Comparison of ENCODE assay signal across 25 mouse cellular contexts in genomic region chr6:91100621-91101020, GRCm38 (mm10). TPM values are rescaled to one million over a fixed set of nuclear protein-coding genes. Genes with fewer than 3 reads are reported as not detected.
DNase-seq lines count a peak whose midpoint lies in the region; ATAC-seq and TF ChIP-seq lines count a peak whose summit lies in the region.
"Had no signal": no experiment of that assay in that cellular context is flagged by ENCODE, and none has a peak within 500 bp of the region (broad histone marks: within the 10 kb centered on the region; RNA-seq: fewer than 3 reads in every experiment).

No protein-coding gene starts in this region.

- intact Hi-C loops in left cerebral cortex, postnatal 14 days (cut with DNase I) = no loop called here

- H3K4me3 ChIP-seq in lung, embryonic 14.5 days (ENCODE audit: low read depth, low read length) = no peak overlapping the region
- no peak overlapping the region for H3K4me3 ChIP-seq in lung, adult 2 months (replicated peaks; ENCODE audit: extremely low read depth, low read depth, low read length)
- no peak overlapping the region for H3K4me3 ChIP-seq in CH12.LX (replicated peaks in 1 of 3; ENCODE audit: low read depth in 2 of 3, low read length in 2 of 3, poor library complexity in 1 of 3)
- H3K4me3 ChIP-seq in hindbrain, embryonic 10.5 days = no peak overlapping the region
- H3K4me3 ChIP-seq: embryonic facial prominence, embryonic 15.5 days; erythroblast, embryonic 14.5 days; forebrain, embryonic 10.5 days; gastrocnemius, adult 2 months; heart, adult 2 months; heart, embryonic 15.5 days; hindbrain, embryonic 15.5 days had no signal

- peak; percentile 16 for DNase-seq in lung, embryonic 14.5 days
- no peak for DNase-seq in lung, adult 2 months
- DNase-seq in 416B (ENCODE audit: low read depth) (peak; percentile 32), CH12.LX (ENCODE audit: extremely low read depth) (no peak)
- DNase-seq in hindbrain, embryonic 10.5 days (ENCODE audit: low spot score) = no peak
- no peak for DNase-seq in left cerebral cortex, postnatal 14 days (ENCODE audit: low spot score in 2 of 2)
- DNase-seq in thymus, postnatal 0 days (ENCODE audit: low spot score) = no peak
- DNase-seq: adrenal gland, postnatal 10 days; cerebellum, adult 11 months; cerebellum, adult 8-10 months; cerebellum, postnatal 14 days; embryo, embryonic 11 days; gastrocnemius, adult 2 months; gastrocnemius, postnatal 25 days; heart, adult 2 months; heart, postnatal 14 days had no signal

- no peak for TF ChIP-seq RAD21 in CH12.LX (IDR thresholded peaks at IDR 0.05; ENCODE audit: low read depth, low read length)

- no peak for TF ChIP-seq POLR2A in lung, adult 2 months (IDR thresholded peaks at IDR 0.05; ENCODE audit: borderline replicate concordance, extremely low read depth, low read depth, low read length)
- TF ChIP-seq POLR2A in CH12.LX (IDR thresholded peaks at IDR 0.05; ENCODE audit: low read depth, low read length) = no peak

- TF ChIP-seq CTCF in lung, embryonic 14.5 days (IDR thresholded peaks at IDR 0.05; ENCODE audit: low read depth) = no peak
- no peak for TF ChIP-seq CTCF in lung, adult 2 months (IDR thresholded peaks at IDR 0.05; ENCODE audit: insufficient read depth, low read length)
- no peak for TF ChIP-seq CTCF in CH12.LX (conservative IDR thresholded peaks at IDR 0.05 in 1 of 2, IDR thresholded peaks at IDR 0.05 in 1 of 2; ENCODE audit: low read depth in 2 of 2, low read length in 2 of 2)

- dilution Hi-C loops in CH12.LX (cut with MboI; ENCODE audit: extremely low pct_ligation_motif_present, extremely low pct_unique_long_range_greater_than_20kb, low sequenced_read_pairs) = no loop called here

- peaks cover 10% of the 10 kb centered on the region for H3K79me2 ChIP-seq in CH12.LX (replicated peaks; ENCODE audit: control insufficient read depth, extremely low read depth, insufficient read depth, poor library complexity, severe bottlenecking)

- no peaks in the 10 kb centered on the region for H3K9me3 ChIP-seq in lung, embryonic 14.5 days (ENCODE audit: low read depth, low read length)
- no peaks in the 10 kb centered on the region for H3K9me3 ChIP-seq in CH12.LX (replicated peaks; ENCODE audit: low read length)
- no peaks in the 10 kb centered on the region for H3K9me3 ChIP-seq in hindbrain, embryonic 10.5 days
- H3K9me3 ChIP-seq: embryonic facial prominence, embryonic 15.5 days; forebrain, embryonic 10.5 days; heart, embryonic 15.5 days; hindbrain, embryonic 15.5 days had no signal

- H3K36me3 ChIP-seq in lung, embryonic 14.5 days (ENCODE audit: insufficient read depth) = peaks cover 8% of the 10 kb centered on the region; the same call in 1 of the 2 replicates
- peaks cover 32 to 77% of the 10 kb centered on the region in 2 experiments for H3K36me3 ChIP-seq in CH12.LX (replicated peaks in 1 of 2; ENCODE audit: control insufficient read depth in 1 of 2, insufficient read depth in 1 of 2, low read length in 1 of 2)
- peaks cover 39% of the 10 kb centered on the region for H3K36me3 ChIP-seq in hindbrain, embryonic 10.5 days
- H3K36me3 ChIP-seq: embryonic facial prominence, embryonic 15.5 days had no signal

- H3K27ac ChIP-seq in lung, embryonic 14.5 days (ENCODE audit: low read depth) = no peak overlapping the region
- no peak overlapping the region; the same call in 1 of the 2 replicates for H3K27ac ChIP-seq in CH12.LX (ENCODE audit: insufficient read depth, low read depth)
- no peak overlapping the region for H3K27ac ChIP-seq in hindbrain, embryonic 10.5 days
- H3K27ac ChIP-seq: embryonic facial prominence, embryonic 15.5 days; forebrain, embryonic 10.5 days; gastrocnemius, adult 2 months; heart, adult 2 months; heart, embryonic 15.5 days; hindbrain, embryonic 15.5 days had no signal

- H3K9ac ChIP-seq in lung, embryonic 14.5 days = no peak overlapping the region
- no peak overlapping the region for H3K9ac ChIP-seq in CH12.LX (ENCODE audit: insufficient read depth, low read depth)
- H3K9ac ChIP-seq: embryonic facial prominence, embryonic 15.5 days; heart, embryonic 15.5 days; hindbrain, embryonic 15.5 days had no signal

- H3K27me3 ChIP-seq in lung, embryonic 14.5 days (ENCODE audit: insufficient read depth, low read length) = no peaks in the 10 kb centered on the region
- H3K27me3 ChIP-seq in CH12.LX (replicated peaks) = no peaks in the 10 kb centered on the region
- H3K27me3 ChIP-seq in hindbrain, embryonic 10.5 days (ENCODE audit: insufficient read depth, poor library complexity, severe bottlenecking) = no peaks in the 10 kb centered on the region
- H3K27me3 ChIP-seq: embryonic facial prominence, embryonic 15.5 days; heart, embryonic 15.5 days; hindbrain, embryonic 15.5 days had no signal

- WGBS in lung, embryonic 14.5 days = 69% methylated on average over 5 of the region's 5 CpGs
- 48% methylated on average over 5 of the region's 5 CpGs for WGBS in lung, adult 2 months
- WGBS in hindbrain, embryonic 10.5 days = 91% methylated on average over 5 of the region's 5 CpGs

- no peak for TF ChIP-seq EP300 in CH12.LX (IDR thresholded peaks at IDR 0.05; ENCODE audit: low read length)

- H3K4me1 ChIP-seq in lung, embryonic 14.5 days (ENCODE audit: insufficient read depth) = peaks cover 4% of the 10 kb centered on the region; the same call in 1 of the 2 replicates
- H3K4me1 ChIP-seq in lung, adult 2 months (ENCODE audit: control insufficient read depth, insufficient read depth, low read length) = 0 out of 2 replicates have a peak, but pooled peaks cover 3% of the 10 kb centered on the region
- peaks cover 27 to 54% of the 10 kb centered on the region in 2 experiments for H3K4me1 ChIP-seq in CH12.LX (ENCODE audit: control insufficient read depth in 1 of 2, insufficient read depth in 2 of 2)
- H3K4me1 ChIP-seq in hindbrain, embryonic 10.5 days (replicated peaks) = peaks cover 9% of the 10 kb centered on the region; the same call in 1 of the 2 replicates
- H3K4me1 ChIP-seq: hindbrain, embryonic 15.5 days had no signal

- H3K4me2 ChIP-seq in lung, embryonic 14.5 days = no peak overlapping the region
- no peak overlapping the region for H3K4me2 ChIP-seq in CH12.LX (ENCODE audit: insufficient read depth, low read depth, poor library complexity, severe bottlenecking)
- H3K4me2 ChIP-seq: embryonic facial prominence, embryonic 15.5 days; heart, embryonic 11.5 days; heart, embryonic 15.5 days; hindbrain, embryonic 15.5 days had no signal

- no peak for ATAC-seq in lung, embryonic 14.5 days (ENCODE audit: insufficient read depth)
- peak; percentile 91 for ATAC-seq in megakaryocyte, adult 5-6 weeks (ENCODE audit: poor library complexity, severe bottlenecking)
- ATAC-seq: CD4-positive, CD25-positive, alpha-beta regulatory T cell, adult 4 months; forebrain, embryonic 14.5 days had no signal

- in situ Hi-C loops in CH12.LX (cut with MboI; ENCODE audit: low pct_ligation_motif_present, low pct_unique_long_range_greater_than_20kb, low sequenced_read_pairs) = loop anchor here (5.0 kb wide), 1 partner anchor 37 kb away; no protein-coding TSS in a partner anchor

TF ChIP-seq in CH12.LX, 34 proteins besides CTCF, POLR2A, EP300 and RAD21:
- TF ChIP-seq MAX (IDR thresholded peaks at IDR 0.05; ENCODE audit: low read length) (no peak), SMC3 (IDR thresholded peaks at IDR 0.05; ENCODE audit: low read depth, low read length) (no peak), BHLHE40 (IDR thresholded peaks at IDR 0.05; ENCODE audit: low read depth, low read length) (peak; percentile 31; the same call in 1 of the 2 replicates), ETS1 (conservative IDR thresholded peaks at IDR 0.05; ENCODE audit: low read depth, low read length) (0 out of 2 replicates have a peak, but pooled peaks have one; percentile 13), MXI1 (IDR thresholded peaks at IDR 0.05; ENCODE audit: low read depth, low read length) (no peak), SIN3A (IDR thresholded peaks at IDR 0.05; ENCODE audit: low read length) (no peak)
TF ChIP-seq in CH12.LX: peak in this region for 2.

RNA-seq across cellular contexts. Expression of gene Nup210, which starts 16.0 kb away (rescaled TPM):
- 30.8 and 35.3 TPM in 2 replicates for polyA plus RNA-seq in lung, embryonic 14.5 days (2014; fragmentation: Nextera tagmentation; extraction: Ambion mirVana)
- polyA plus RNA-seq in lung, adult 2 months (2012; rRNA removed) = 25.7 and 40.2 TPM in 2 replicates
- 103 TPM in 2 replicates for total RNA-seq in CH12.LX (2012; rRNA removed)
- total RNA-seq in CH12.LX (2014; rRNA removed) = 40.5 and 41.9 TPM in 2 replicates
- 56.9 and 73.1 TPM in 2 replicates for polyA plus RNA-seq in CH12.LX (2012; ENCODE audit: insufficient read length, low read depth)
- total RNA-seq in megakaryocyte, adult 5-6 weeks (2015) = 123 and 145 TPM in 2 replicates
- 124 and 148 TPM in 2 replicates for total RNA-seq in megakaryocyte, adult 5-6 weeks (2017)
- polyA plus RNA-seq in hindbrain, embryonic 10.5 days (2016; fragmentation: Nextera tagmentation; extraction: Ambion mirVana) = 24.0 and 28.8 TPM in 2 replicates
- total RNA-seq in left cerebral cortex, postnatal 14 days (2021) = 10 to 100 TPM; 30.0 to 35.0 TPM
- 36.0 and 37.9 TPM in 2 replicates for polyA plus RNA-seq in thymus, postnatal 0 days (2015; fragmentation: Nextera tagmentation; extraction: Ambion mirVana)

RNA-seq across cellular contexts. Expression of gene Hdac11, which starts 55.8 kb away (rescaled TPM):
- 8.1 and 8.8 TPM in 2 replicates for polyA plus RNA-seq in lung, embryonic 14.5 days (2014; fragmentation: Nextera tagmentation; extraction: Ambion mirVana)
- 18.4 and 18.7 TPM in 2 replicates for polyA plus RNA-seq in lung, adult 2 months (2012; rRNA removed)
- 0.55 and 2.1 TPM in 2 replicates for total RNA-seq in CH12.LX (2012; rRNA removed)
- 0.22 TPM in 1 of 2 replicates, not detected in the other for total RNA-seq in CH12.LX (2014; rRNA removed)
- 0.53 and 0.57 TPM in 2 replicates for polyA plus RNA-seq in CH12.LX (2012; ENCODE audit: insufficient read length, low read depth)
- 0.27 and 0.80 TPM in 2 replicates for total RNA-seq in megakaryocyte, adult 5-6 weeks (2015)
- 0.16 and 0.37 TPM in 2 replicates for total RNA-seq in megakaryocyte, adult 5-6 weeks (2017)
- polyA plus RNA-seq in hindbrain, embryonic 10.5 days (2016; fragmentation: Nextera tagmentation; extraction: Ambion mirVana) = 12.3 and 15.6 TPM in 2 replicates
- total RNA-seq in left cerebral cortex, postnatal 14 days (2021) = 100 to 1,000 TPM; 130 to 142 TPM
- 6.2 and 7.0 TPM in 2 replicates for polyA plus RNA-seq in thymus, postnatal 0 days (2015; fragmentation: Nextera tagmentation; extraction: Ambion mirVana)

Comparison
In these comparisons a context has a peak if more than half of its experiments do, and no peak if none do; other contexts are left out.
1. DNase-seq: peak in lung, embryonic 14.5 days (single experiment) and 416B (single experiment); none in lung, adult 2 months (single experiment), CH12.LX (single experiment), hindbrain, embryonic 10.5 days (single experiment), left cerebral cortex, postnatal 14 days (0 of 2) and thymus, postnatal 0 days (single experiment).